Mouse (Mus musculus): ENCODE results near the gene Fem1a.

Fem1a gene

DNA sequence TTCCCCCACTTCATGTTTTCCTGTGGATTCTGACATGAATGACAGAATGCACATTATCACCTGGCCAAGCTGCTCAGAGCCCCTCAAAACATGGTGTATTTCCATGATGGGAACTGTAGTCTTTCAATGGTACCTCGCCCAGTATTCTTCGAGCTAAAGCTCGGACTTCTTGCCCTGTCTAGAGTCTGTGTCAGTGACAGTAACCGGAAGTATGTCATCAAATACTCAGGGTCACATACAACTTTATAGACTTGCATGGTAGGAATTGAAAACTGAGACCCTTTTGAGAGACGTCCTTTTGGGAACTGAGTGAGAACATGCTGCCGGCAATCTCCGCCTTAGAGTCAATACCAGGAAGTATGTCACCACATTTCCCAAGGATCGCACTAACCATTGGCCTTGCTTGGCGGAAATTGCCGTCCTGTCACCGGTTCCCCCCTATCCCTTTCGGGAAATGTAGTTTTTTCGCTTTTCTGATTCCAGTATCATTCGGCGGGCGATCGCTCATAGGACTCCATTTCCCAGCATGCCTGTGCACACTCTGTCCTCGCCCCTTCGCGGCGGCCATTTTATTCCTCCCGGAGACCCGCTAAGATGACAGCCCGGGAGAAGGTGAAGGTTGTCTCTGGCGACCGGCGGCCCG, at the start of gene Fem1a:
TSS of gene Fem1a (plus strand) at position 572 of the 643 bp plus-strand sequence.
- ChIA-PET POLR2A (interaction anchor here (0.6 to 64.8 kb wide), 58 partner anchors 8 to 417 kb away, joined by 3 to 2494 read pairs (median 4); partner anchors contain the start of genes Dpp9 (in 4 of the 4), Arrdc5 (in 2 of the 4), Kdm4b (in 2 of the 4) and Ticam1 (in 2 of the 4)), CTCF (interaction anchor here (0.6 to 3.2 kb wide), 91 partner anchors 8 to 554 kb away, joined by 3 to 46 read pairs (median 4); partner anchors contain the start of genes Dpp9 (in 3 of the 4), Ticam1 (in 2 of the 4), Catsperd (in 1 of the 4) and Hdgfl2 (in 1 of the 4))

DNA sequence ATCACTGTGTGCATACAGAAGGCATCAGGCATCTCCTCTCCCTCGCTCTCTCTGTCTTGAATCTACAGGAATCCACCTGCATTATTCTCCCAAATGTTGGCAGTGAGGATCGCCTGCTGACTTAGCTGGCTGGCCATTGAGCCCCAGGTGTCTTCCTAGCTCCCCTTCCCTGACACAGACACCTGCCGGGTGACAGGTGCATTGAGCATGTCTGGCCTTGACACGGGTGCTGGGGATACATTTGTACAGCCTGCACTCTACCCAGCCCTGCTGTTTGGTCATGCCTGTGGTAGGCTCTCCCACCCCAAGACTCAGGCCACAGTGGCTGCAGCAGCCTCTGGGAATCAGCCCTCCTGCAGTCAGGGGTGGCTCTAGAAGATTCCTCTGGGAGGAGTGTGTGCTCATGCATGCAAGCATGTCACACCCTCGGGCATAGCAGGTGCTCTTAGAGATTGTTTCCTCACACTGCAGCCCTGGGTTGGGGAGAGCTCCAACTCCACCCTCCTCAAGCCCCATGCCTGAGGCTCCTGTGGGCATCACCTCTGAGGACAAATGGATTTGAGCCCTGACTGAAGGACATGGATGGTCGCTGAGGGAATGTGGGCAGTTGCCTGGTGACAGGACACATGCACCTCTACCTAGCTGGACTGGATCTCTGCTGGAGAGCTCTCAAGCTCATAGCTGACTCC, 49.5 kb upstream of the Fem1a start:
- CTCF ChIA-PET: interaction anchor here in 3 of 4 experiments (0.7 to 1.3 kb wide), 5 partner anchors 11 to 95 kb away, joined by 3 to 4 read pairs (median 3); partner anchors contain the start of genes Dpp9 (in 1 of the 3) and Sema6b (in 1 of the 3)
- POLR2A ChIA-PET: interaction anchor here in 2 of 4 experiments (0.8 to 2.0 kb wide), 7 partner anchors 11 to 263 kb away, joined by 3 to 7 read pairs (median 3); partner anchors contain the start of genes Dpp9 (in 2 of the 2) and Hdgfl2 (in 1 of the 2)

DNA sequence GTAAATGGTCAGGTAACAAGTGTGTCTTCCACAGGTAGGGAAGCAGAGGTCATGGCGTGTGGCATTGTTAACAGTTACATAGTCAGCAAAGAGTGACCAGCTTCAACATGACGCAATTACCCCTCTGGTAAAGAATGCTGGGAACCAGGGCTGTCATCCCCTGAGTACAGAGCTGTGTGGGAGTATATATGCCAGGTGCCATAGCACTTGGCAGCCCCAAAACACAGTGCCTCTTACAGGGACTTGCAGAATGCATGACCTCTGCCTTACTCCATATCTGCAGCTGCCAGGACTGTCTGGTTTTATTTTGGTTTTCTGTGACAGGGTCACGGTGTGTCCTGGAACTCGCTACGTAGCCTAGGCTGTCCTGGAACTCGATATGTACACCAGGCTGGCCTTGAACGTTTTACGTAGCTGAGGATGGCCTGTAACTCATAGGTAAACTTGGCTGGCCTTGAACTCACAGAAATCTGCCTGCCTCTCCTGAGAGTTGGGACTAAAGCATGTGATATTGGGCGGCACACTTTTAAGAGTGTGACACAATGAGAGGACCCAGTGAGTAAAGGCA, 48.6 kb upstream of the Fem1a start:
- ChIA-PET CTCF (interaction anchor here in 2 of 4 experiments (0.8 to 1.3 kb wide), 2 partner anchors 11 to 48 kb away, joined by 3 to 4 read pairs; partner anchors contain the start of gene Dpp9 (in 1 of the 2)), POLR2A (interaction anchor here in 2 of 4 experiments (0.8 to 2.0 kb wide), 4 partner anchors 10 to 54 kb away, joined by 3 to 5 read pairs (median 3); partner anchors contain the start of gene Dpp9 (in 1 of the 2))

DNA sequence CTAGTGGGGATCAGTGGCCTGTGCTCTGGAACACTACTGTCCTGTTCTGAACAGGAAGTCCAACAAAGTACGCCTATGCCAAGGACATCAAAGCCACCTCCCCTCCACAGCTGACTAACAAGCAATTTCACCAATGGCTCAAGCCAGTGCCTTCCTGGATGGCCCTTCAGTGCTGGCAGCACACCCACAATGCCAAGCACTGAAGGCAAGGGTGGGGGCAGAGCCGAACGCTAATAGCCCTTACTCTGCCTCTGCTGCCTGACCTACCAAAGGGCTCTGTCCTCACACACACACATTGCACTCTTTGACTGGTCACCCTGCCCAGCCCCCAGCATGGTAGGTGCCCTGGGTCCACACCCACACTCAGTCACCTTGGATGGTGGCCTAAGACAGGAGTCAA, 47.8 kb upstream of the Fem1a start:
- ChIA-PET CTCF (no interaction called here), POLR2A (interaction anchor here in 1 of 4 experiments (1.0 kb wide), 1 partner anchor 53 kb away, joined by 3 read pairs; no protein-coding TSS in a partner anchor)

DNA sequence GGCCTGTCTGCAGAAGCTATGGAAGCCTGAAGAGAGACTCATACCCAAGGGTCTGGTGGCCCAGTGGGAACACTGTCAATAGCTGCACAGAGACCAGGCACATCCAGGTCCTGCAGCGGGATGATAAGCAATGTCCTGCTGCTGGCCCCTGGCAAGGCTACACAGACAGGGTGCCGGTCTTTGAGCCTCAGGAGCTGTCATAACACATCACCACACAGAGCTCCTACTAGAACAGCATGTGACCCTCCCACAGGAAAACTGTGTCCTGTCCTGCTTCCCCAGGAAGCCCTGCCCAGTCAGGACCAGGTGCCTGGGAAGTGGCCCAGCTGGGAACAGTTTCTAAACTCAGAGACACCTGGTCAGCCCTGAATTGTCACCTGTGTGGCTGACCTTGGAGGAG, 45.5 kb upstream of the Fem1a start:
- ChIA-PET CTCF (interaction anchor here in 2 of 4 experiments (0.5 to 1.6 kb wide), 4 partner anchors 10 to 53 kb away, joined by 3 to 5 read pairs (median 4); no protein-coding TSS in a partner anchor), POLR2A (interaction anchor here in 2 of 4 experiments (0.6 to 2.3 kb wide), 3 partner anchors 14 to 86 kb away, joined by 3 to 7 read pairs (median 5); no protein-coding TSS in a partner anchor)

DNA sequence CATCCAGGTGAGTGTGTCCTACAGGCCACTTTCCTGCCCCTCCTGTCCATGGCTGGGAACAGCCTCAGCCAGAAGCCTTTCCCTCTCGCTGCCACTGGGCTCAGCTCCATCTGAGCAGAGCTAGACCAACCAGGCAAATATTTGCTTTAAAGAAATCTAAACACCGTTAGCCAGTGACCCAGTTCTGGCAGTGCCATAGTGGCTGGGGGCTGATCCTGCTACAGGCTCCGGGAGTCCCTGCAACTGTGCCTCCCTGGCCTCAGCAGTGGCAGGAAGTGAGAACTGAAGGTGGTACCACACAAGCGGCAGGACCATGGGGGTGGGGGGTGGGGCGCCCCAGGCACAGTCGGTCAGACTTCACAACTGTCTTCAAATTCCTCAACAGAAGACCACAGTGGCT, 43.9 kb upstream of the Fem1a start:
- ChIA-PET CTCF (interaction anchor here in 1 of 4 experiments (1.6 kb wide), 1 partner anchor 12 kb away, joined by 5 read pairs; no protein-coding TSS in a partner anchor), POLR2A (interaction anchor here in 3 of 4 experiments (0.6 to 2.3 kb wide), 3 partner anchors 12 to 121 kb away, joined by 3 to 7 read pairs (median 5); no protein-coding TSS in a partner anchor)

DNA sequence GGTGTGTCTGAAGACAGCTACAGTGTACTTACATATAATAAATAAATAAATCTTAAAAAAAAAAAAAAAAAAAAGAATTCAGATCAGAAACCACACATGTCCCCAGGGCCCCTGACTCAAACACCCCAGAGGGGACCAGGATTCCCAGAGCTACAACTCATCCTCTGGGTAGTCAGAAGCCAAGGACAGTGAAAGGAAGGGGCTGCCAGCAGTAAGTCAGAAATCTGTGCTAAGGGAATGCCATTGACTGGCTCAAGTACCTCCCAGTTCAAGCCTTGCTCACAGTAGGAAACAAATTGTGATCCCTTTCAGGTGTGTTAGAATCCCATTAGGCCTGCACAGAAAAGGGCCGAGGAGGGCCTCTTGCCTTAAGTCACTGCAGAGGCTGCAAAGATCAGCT, 42.4 kb upstream of the Fem1a start:
- POLR2A ChIA-PET: interaction anchor here in 3 of 4 experiments (0.6 to 1.4 kb wide), 4 partner anchors 11 to 89 kb away, joined by 3 read pairs; partner anchors contain the start of gene Uhrf1 (in 1 of the 3)
- CTCF ChIA-PET: interaction anchor here in 2 of 4 experiments (0.8 to 1.6 kb wide), 3 partner anchors 50 to 339 kb away, joined by 3 to 5 read pairs (median 3); no protein-coding TSS in a partner anchor

DNA sequence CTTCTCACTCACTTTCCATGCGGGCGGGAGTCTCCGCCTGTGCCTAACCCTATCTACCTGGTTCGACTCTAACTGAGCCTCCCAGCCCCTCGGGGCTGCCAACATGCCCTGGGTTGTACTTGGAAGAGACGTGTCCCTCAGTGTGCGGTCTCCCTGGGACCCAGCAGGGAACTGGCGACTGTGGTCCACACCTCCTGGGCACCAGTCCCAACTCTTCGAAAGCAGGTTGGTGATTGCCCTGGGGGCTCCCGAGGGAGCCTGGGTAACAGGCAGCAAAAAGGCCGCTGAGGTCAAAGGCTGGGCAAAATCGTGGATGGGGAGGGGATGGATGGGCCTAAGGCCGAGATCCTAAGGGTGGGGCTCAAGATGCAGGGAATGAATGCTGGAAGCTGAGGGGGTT, 38.9 kb upstream of the Fem1a start:
- CTCF ChIA-PET: interaction anchor here in 3 of 4 experiments (0.6 to 2.5 kb wide), 7 partner anchors 17 to 181 kb away, joined by 3 to 12 read pairs (median 4); partner anchors contain the start of genes Fem1a (in 1 of the 3) and Sh3gl1 (in 1 of the 3)
- POLR2A ChIA-PET: interaction anchor here (0.7 to 4.3 kb wide), 30 partner anchors 8 to 208 kb away, joined by 3 to 25 read pairs (median 6); partner anchors contain the start of genes Hdgfl2 (in 2 of the 4), Fem1a (in 1 of the 4) and Kdm4b (in 1 of the 4)

DNA sequence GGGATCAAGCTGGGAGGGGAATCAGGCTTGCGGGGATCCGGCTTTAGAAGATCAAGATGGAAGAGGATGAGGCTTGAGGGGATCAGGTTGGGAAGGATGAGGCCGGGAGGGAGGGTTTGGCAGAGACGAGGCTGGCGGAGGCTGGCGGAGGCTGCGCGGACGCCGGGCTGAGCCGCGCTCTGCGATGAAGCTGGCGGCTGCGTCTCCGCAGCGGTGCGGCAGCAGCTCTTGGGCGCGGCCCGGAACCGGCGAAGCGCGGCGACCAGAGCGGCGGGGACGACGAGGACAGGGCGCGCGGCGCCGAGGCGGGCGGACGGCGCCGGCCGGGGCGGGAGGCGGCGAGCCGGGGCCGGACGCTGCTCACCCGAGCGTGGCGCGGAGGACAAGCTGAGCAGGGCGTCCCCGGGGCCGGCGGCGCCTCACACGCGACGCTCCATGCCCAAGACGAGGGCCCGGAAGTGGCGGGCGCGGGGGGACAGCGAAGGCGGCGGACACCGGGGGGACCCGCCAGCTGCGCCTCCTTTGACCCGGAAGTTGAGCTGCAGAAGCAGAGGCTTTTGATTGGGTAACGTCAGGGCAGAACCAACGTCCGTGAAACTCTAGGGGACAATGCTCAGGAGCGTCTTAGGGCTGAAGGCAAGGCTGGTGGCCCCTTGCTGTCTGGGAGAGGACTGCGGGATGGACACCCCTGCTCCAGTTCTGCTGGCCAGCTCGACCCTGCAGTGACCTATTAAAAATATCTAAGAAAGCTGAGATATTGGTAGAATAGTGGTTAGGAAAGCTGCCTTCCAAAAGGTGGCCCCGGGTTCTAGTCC, 38.0 kb upstream of the Fem1a start, which contains the start of gene Dpp9:
TSS of gene Dpp9 (minus strand) at position 529 of the 815 bp plus-strand sequence.
- CTCF ChIA-PET: interaction anchor here (0.5 to 3.0 kb wide), 25 partner anchors 11 to 273 kb away, joined by 3 to 27 read pairs (median 4); partner anchors contain the start of genes Fem1a (in 1 of the 4), Sh3gl1 (in 1 of the 4) and Yju2 (in 1 of the 4)
- POLR2A ChIA-PET: interaction anchor here (0.6 to 4.3 kb wide), 78 partner anchors 8 to 615 kb away, joined by 3 to 25 read pairs (median 4); partner anchors contain the start of genes Chaf1a (in 2 of the 4), Hdgfl2 (in 2 of the 4), Ebi3 (in 1 of the 4) and Fem1a (in 1 of the 4)

DNA sequence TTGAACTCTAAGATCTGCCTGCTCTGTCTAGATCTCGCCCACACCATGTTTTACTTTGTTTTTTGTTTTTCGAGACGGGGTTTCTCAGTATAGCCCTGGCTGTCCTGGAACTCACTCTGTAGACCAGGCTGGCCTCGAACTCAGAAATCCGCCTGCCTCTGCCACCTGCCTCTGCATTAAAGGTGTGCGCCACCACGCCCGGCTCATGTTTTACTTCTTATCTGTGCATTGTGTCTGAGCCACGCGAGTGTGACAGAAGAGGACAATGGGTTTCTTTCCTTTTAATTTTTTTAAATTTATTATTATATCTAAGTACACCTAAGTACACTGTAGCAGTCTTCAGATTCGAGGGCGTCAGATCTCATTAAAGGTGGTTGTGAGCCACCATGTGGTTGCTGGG, 37.4 kb upstream of the Fem1a start:
- POLR2A ChIA-PET: interaction anchor here (0.6 to 4.3 kb wide), 57 partner anchors 8 to 267 kb away, joined by 3 to 25 read pairs (median 4); partner anchors contain the start of genes Chaf1a (in 2 of the 4), Hdgfl2 (in 2 of the 4), Ebi3 (in 1 of the 4) and Fem1a (in 1 of the 4)
- CTCF ChIA-PET: interaction anchor here (0.6 to 3.0 kb wide), 15 partner anchors 12 to 183 kb away, joined by 3 to 27 read pairs (median 5); partner anchors contain the start of genes Fem1a (in 1 of the 4) and Sh3gl1 (in 1 of the 4)

DNA sequence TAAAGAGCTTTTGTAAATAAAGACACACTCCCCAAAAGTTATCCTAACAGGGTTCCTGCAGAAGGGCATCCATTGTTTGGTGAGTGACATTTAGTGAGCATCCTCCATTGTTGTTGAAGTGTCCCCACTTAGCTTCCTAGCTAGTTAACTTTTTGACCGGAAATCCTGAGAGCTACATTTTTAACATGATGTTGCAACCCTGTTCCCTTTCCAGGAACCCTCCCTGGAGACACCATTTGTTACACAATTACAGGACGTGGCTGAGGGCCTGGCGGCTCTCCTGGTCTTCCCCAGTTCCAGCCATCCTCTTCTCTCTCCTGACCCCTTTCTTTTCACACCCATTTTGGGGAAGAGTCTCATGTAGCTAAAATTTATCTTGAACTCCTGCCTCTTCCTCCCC, 36.8 kb upstream of the Fem1a start:
- ChIA-PET POLR2A (interaction anchor here in 2 of 4 experiments (0.9 to 4.3 kb wide), 12 partner anchors 10 to 180 kb away, joined by 3 to 25 read pairs (median 4); partner anchors contain the start of genes Fem1a (in 1 of the 2) and Hdgfl2 (in 1 of the 2)), CTCF (interaction anchor here in 3 of 4 experiments (0.9 to 3.0 kb wide), 6 partner anchors 19 to 151 kb away, joined by 3 to 27 read pairs (median 9); partner anchors contain the start of gene Fem1a (in 1 of the 3))

DNA sequence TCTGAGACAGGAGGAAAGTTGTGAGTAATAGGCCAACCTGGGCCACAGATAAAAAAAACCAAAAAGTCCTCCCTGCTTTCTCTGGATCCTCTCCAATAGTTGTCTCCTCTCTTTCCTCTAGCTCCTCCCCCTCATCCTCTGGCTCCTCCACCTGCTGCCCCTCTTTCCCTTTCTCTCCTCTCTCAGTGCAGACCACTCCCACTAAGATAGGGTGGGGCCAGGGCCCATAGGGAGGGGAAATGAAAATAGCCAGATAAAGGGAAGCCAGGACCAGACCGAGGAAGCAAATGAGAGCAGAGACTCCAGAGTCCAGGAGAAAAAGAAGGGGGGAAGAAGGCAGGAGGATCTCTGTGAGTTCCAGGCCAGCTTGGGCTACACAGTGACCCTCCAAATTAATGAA, 31.7 kb upstream of the Fem1a start:
- ChIA-PET CTCF (interaction anchor here in 3 of 4 experiments (0.6 to 2.3 kb wide), 12 partner anchors 15 to 402 kb away, joined by 3 to 13 read pairs (median 5); partner anchors contain the start of genes Lonp1 (in 1 of the 3) and Sh3gl1 (in 1 of the 3)), POLR2A (interaction anchor here in 3 of 4 experiments (0.6 to 3.6 kb wide), 72 partner anchors 8 to 537 kb away, joined by 3 to 48 read pairs (median 4); partner anchors contain the start of genes Kdm4b (in 2 of the 3), Chaf1a (in 1 of the 3), Fem1a (in 1 of the 3) and Hdgfl2 (in 1 of the 3))

DNA sequence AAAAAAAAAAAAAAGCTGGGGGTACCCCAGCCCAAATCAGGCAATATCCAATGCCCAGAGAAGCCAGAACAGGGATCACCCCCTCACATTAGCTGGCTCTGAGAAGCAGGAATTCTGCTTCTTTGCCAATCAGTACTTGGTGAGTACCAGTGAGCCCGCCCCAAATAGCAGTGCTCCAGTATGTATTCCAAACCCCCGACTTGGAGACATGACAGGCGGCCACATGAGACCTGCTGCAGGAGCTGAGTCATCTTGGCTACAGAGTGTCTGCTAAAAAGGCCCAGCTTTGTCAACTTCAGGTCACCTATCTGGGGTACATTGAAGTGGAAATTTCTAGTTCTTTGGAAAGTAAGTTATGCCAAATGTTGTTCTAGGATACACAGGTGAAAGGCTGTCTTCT, 30.0 kb upstream of the Fem1a start:
- ChIA-PET CTCF (interaction anchor here in 2 of 4 experiments (0.6 to 2.3 kb wide), 4 partner anchors 28 to 235 kb away, joined by 3 to 13 read pairs (median 5); no protein-coding TSS in a partner anchor), POLR2A (interaction anchor here in 3 of 4 experiments (0.7 to 3.6 kb wide), 26 partner anchors 8 to 651 kb away, joined by 3 to 48 read pairs (median 5); partner anchors contain the start of genes Dpp9 (in 2 of the 3), Fem1a (in 1 of the 3), Hdgfl2 (in 1 of the 3) and Kdm4b (in 1 of the 3))

DNA sequence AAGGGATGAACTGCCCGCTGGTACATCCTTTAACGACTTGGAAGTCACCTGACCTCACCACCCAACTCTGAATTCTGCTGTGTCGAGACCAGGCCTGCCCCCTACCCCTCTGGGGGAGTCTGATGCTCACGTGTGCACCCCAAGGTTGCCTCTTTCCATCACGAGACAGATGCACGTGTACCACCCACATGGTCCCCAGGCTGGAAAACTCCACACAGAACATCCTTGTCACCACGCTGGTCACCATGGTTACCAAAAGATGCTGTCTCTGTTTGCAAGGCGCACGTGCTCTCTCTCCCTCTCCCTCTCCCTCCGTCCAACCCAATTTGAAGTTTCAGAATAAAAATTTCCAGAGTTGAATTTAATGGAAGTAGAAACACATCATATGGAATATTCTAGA, 26.7 kb upstream of the Fem1a start:
- ChIA-PET CTCF (no interaction called here), POLR2A (interaction anchor here in 2 of 4 experiments (0.8 to 1.3 kb wide), 3 partner anchors 10 to 26 kb away, joined by 3 to 4 read pairs (median 4); no protein-coding TSS in a partner anchor)

DNA sequence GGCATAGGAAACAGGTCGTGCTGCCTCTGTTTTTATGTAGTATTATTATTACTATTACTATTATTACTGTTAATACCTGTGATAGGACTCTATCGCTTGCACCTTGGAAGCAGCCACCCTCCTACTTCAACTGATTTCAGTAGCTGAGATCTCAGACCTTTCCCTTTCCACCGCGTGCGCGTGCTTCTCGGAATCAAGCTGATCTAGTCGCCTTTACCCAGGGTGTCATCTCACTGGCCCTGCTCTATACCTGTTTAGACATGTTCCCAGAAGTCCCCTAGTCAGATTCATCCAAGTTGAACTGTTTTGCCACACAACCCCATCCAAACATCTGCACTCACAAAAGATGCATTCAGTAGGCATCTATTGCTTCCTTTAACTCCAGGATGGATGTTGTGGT, 23.2 kb upstream of the Fem1a start:
- CTCF ChIA-PET: interaction anchor here in 3 of 4 experiments (0.6 to 1.9 kb wide), 4 partner anchors 18 to 31 kb away, joined by 3 to 4 read pairs (median 4); no protein-coding TSS in a partner anchor

More for the DNA sequence above, 23.2 kb upstream of the Fem1a start:
- POLR2A ChIA-PET: interaction anchor here in 2 of 4 experiments (0.7 to 3.0 kb wide), 8 partner anchors 8 to 59 kb away, joined by 3 to 15 read pairs (median 3); no protein-coding TSS in a partner anchor

Data from embryonic stem cell, embryonic (primary cell).